Mouse (Mus musculus) forebrain, embryonic 15.5 days (tissue): ENCODE results near the gene Mymk. TPM values are rescaled to one million over a fixed set of nuclear protein-coding genes. Genes with fewer than 3 reads are reported as not detected.
A peak's percentile ranks its signal among the peaks of the same experiment; 100 is the strongest.

Experiments
- ATAC-seq: fragments of 200-750 bp; cut with Nextera tagmentation; replicated peaks from 2 replicates; pipeline ENCODE4 v1.8.0; 2017; ENCODE audit warnings: mild to moderate bottlenecking, moderate TSS enrichment, moderate library complexity
- H3K27ac ChIP-seq: fragments of 300-500 bp; sonication (generic); replicated peaks from 2 replicates; pipeline ENCODE4 v1.5.1; 2015; ENCODE audit warnings: mild to moderate bottlenecking, inconsistent platforms
- H3K27me3 ChIP-seq: fragments of 300-500 bp; sonication (generic); 2 replicates; pipeline ENCODE4 v1.6.1; 2015; ENCODE audit warnings: inconsistent platforms
- H3K36me3 ChIP-seq: fragments of 300-500 bp; sonication (generic); 2 replicates; pipeline ENCODE4 v1.6.1; 2015; ENCODE audit warnings: mild to moderate bottlenecking, inconsistent platforms
- H3K4me1 ChIP-seq: fragments of 300-500 bp; sonication (generic); 2 replicates; pipeline ENCODE4 v1.6.1; 2015; ENCODE audit warnings: inconsistent platforms
- H3K4me2 ChIP-seq: fragments of 300-500 bp; sonication (generic); replicated peaks from 2 replicates; pipeline ENCODE4 v1.6.1; 2015; ENCODE audit warnings: mild to moderate bottlenecking, inconsistent platforms
- H3K4me3 ChIP-seq: fragments of 300-500 bp; sonication (generic); 2 replicates; pipeline ENCODE4 v1.5.1; 2015; ENCODE audit warnings: mild to moderate bottlenecking, inconsistent platforms
- H3K9ac ChIP-seq: fragments of 300-500 bp; sonication (generic); replicated peaks from 2 replicates; pipeline ENCODE4 v1.6.1; 2015; ENCODE audit warnings: mild to moderate bottlenecking, inconsistent platforms
- H3K9me3 ChIP-seq: fragments of 300-500 bp; sonication (generic); 2 replicates; pipeline ENCODE4 v1.6.1; 2016; ENCODE audit warnings: inconsistent platforms
- WGBS: fragments of 180-500 bp; shearing (Covaris S2); methylation state at CpG from one replicate; pipeline ENCODE4 v1.1.7; 2015; ENCODE audit warnings: mixed read lengths; 5-methylcytosine and 5-hydroxymethylcytosine counted together
- polyA plus RNA-seq: library from polyadenylated mRNA; unstranded; fragments of >200 nt; fragmentation: Nextera tagmentation; extraction: Ambion mirVana; gene quantifications from 2 replicates; pipeline ENCODE4 v1.2.1, GENCODE M21; 2015

Gene Mymk
- polyA plus RNA-seq, 1 experiment from 2014 or later: 0.17 TPM

- H3K27ac ChIP-seq: no peak overlapping the region
- H3K9me3 ChIP-seq: no peaks in the 10 kb centered on the region
These were observed 5.8 kb upstream of the Mymk start for GRCm38 (mm10) chr2:27077655-27078244.

DNA sequence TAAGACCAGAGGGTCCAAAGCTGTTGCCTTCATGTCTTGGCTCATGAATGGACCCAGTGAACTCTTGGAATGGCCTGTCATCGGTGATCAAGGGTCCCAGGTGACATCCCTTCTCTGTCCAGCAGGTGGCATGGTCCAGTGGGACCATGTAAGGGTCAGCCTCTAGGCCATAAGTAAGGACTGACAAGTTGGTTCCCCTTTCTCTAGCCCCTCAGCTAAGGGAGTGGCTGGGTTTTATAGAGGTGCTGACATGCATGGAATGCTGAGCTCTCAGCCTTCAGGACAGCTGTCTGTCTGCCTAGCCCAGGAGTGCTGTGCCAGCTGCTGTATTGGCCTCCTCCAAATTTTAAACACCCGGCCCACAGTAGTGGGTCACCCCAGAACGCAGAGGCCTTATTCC, 3.5 kb upstream of the Mymk start:
- WGBS: 74% methylated on average over 3 of the region's 3 CpGs
- Histone ChIP-seq H3K4me3 (no peak overlapping the region), H3K36me3 (no peaks in the 10 kb centered on the region), H3K27me3 (no peaks in the 10 kb centered on the region), H3K9me3 (no peaks in the 10 kb centered on the region), H3K4me2 (no peak overlapping the region), H3K9ac (no peak overlapping the region), H3K4me1 (peaks cover 34% of the 10 kb centered on the region), H3K27ac (no peak overlapping the region)
- no peak for ATAC-seq

More at GRCm38 (mm10) chr2:27077655-27078244, 5.8 kb upstream of the Mymk start:
- Histone ChIP-seq H3K36me3 (no peaks in the 10 kb centered on the region), H3K4me3 (no peak overlapping the region), H3K4me1 (peaks cover 24% of the 10 kb centered on the region), H3K4me2 (no peak overlapping the region), H3K27me3 (no peaks in the 10 kb centered on the region), H3K9ac (no peak overlapping the region)
- no peak for ATAC-seq
- 57% methylated on average over 10 of the region's 10 CpGs for WGBS

GRCm38 (mm10) chr2:27074804-27075203, 2.8 kb upstream of the Mymk start:
- H3K27ac ChIP-seq: no peak overlapping the region
- ATAC-seq: no peak
- no peak overlapping the region for H3K4me3 ChIP-seq
- no peaks in the 10 kb centered on the region for H3K36me3 ChIP-seq
- no peaks in the 10 kb centered on the region for H3K9me3 ChIP-seq
- H3K4me2 ChIP-seq: no peak overlapping the region
- WGBS: 84% methylated on average over 4 of the region's 4 CpGs
- no peaks in the 10 kb centered on the region for H3K27me3 ChIP-seq
- no peak overlapping the region for H3K9ac ChIP-seq
- H3K4me1 ChIP-seq: peaks cover 30% of the 10 kb centered on the region

GRCm38 (mm10) chr2:27073407-27073806, 1.4 kb upstream of the Mymk start:
- no peak overlapping the region for H3K4me3 ChIP-seq

DNA sequence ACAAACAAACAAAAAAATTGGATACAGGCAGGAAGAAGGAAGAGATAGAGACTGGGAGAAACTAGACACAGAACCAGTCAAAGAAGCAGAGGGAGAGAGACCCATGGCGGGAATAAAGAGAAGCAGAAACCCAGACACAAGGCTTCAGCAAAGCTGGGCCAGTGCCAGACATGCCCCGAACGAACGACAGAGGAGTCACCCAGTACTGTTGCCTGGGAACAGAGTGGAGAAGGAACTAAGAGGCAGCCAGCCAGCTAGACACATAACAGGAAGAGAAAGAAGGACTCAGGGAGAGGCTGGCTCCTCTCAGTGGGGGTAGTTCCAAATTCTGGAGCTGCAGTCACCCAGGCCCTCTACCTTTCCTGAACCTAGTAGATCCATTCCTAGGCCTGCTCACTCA, 842 bp downstream of the Mymk start:
- Histone ChIP-seq H3K4me3 (no peak overlapping the region), H3K9ac (no peak overlapping the region), H3K27me3 (no peaks in the 10 kb centered on the region), H3K9me3 (no peaks in the 10 kb centered on the region), H3K4me1 (peaks cover 13% of the 10 kb centered on the region; the same call in 1 of the 2 replicates), H3K27ac (no peak overlapping the region), H3K4me2 (no peak overlapping the region), H3K36me3 (no peaks in the 10 kb centered on the region)
- peak; percentile 57 for ATAC-seq
- WGBS: 6% methylated on average over 4 of the region's 4 CpGs

More at GRCm38 (mm10) chr2:27073407-27073806, 1.4 kb upstream of the Mymk start:
- ATAC-seq: no peak
- Histone ChIP-seq H3K9ac (no peak overlapping the region), H3K36me3 (no peaks in the 10 kb centered on the region), H3K4me1 (peaks cover 16% of the 10 kb centered on the region; the same call in 1 of the 2 replicates), H3K27ac (no peak overlapping the region), H3K27me3 (no peaks in the 10 kb centered on the region), H3K4me2 (no peak overlapping the region), H3K9me3 (no peaks in the 10 kb centered on the region)
- 85% methylated on average over 4 of the region's 4 CpGs for WGBS

GRCm38 (mm10) chr2:27070247-27070813, 1.6 kb downstream of the Mymk start:
- Histone ChIP-seq H3K9ac (no peak overlapping the region), H3K9me3 (no peaks in the 10 kb centered on the region), H3K27me3 (no peaks in the 10 kb centered on the region), H3K27ac (no peak overlapping the region), H3K4me2 (no peak overlapping the region), H3K4me1 (peaks cover 13% of the 10 kb centered on the region; the same call in 1 of the 2 replicates), H3K4me3 (no peak overlapping the region), H3K36me3 (no peaks in the 10 kb centered on the region)
- ATAC-seq: no peak
- WGBS: 80% methylated on average over 2 of the region's 2 CpGs

GRCm38 (mm10) chr2:27069646-27070045, 2.3 kb downstream of the Mymk start:
- H3K4me1 ChIP-seq: peaks cover 13% of the 10 kb centered on the region; the same call in 1 of the 2 replicates
- H3K4me2 ChIP-seq: no peak overlapping the region
- no peak overlapping the region for H3K9ac ChIP-seq
- no peak overlapping the region for H3K4me3 ChIP-seq
- 60% methylated on average over 3 of the region's 3 CpGs for WGBS
- no peaks in the 10 kb centered on the region for H3K27me3 ChIP-seq
- ATAC-seq: no peak
- no peak overlapping the region for H3K27ac ChIP-seq
- H3K9me3 ChIP-seq: no peaks in the 10 kb centered on the region
- H3K36me3 ChIP-seq: no peaks in the 10 kb centered on the region

DNA sequence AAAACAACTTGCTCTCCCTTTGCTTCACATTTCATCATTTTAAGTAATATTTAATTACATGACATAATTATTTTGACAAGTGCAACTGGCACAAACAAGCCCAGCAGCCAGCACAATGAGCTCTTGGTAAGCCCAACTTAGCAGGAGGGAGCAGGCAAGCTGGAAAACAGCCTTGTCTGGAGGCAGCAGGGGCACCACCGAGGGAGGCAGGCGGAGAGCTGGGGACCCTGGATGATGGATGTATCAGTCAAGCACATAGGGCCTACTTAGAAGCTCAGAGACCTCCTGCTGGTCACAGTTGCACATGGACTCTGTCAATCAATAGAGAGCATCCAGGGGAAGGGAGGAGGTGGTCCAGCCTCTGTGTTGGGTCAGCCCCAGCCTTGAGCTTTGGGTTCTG, 4.0 kb downstream of the Mymk start:
- Histone ChIP-seq H3K9ac (no peak overlapping the region), H3K4me2 (no peak overlapping the region), H3K27ac (no peak overlapping the region), H3K36me3 (no peaks in the 10 kb centered on the region), H3K4me1 (peaks cover 13% of the 10 kb centered on the region; the same call in 1 of the 2 replicates), H3K9me3 (no peaks in the 10 kb centered on the region), H3K27me3 (no peaks in the 10 kb centered on the region), H3K4me3 (no peak overlapping the region)
- 53% methylated on average over 2 of the region's 2 CpGs for WGBS
- no peak for ATAC-seq

DNA sequence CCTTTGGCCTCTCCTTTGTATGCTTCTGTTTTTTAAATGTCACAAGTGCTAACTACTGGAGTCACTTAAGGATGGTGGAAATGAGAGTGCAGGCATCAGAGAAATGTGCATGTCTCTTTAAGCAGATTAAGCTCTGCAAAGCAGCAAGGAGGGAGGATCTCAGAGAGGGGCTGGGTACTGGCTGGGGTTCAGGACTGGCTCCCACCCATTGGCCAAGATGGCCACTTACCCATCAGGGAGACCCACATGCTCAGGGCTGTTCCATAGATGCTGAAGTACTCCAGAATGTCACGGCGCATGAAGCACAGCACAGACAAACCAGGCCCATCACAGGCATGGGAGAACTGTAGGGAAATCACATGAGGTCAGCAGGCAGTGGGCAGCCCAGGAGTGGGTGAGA, 4.9 kb downstream of the Mymk start:
- no peak overlapping the region for H3K27ac ChIP-seq
- H3K27me3 ChIP-seq: no peaks in the 10 kb centered on the region
- H3K4me1 ChIP-seq: peaks cover 13% of the 10 kb centered on the region; the same call in 1 of the 2 replicates
- 85% methylated on average over 2 of the region's 2 CpGs for WGBS
- no peak overlapping the region for H3K4me2 ChIP-seq
- no peak overlapping the region for H3K9ac ChIP-seq
- no peaks in the 10 kb centered on the region for H3K36me3 ChIP-seq
- H3K4me3 ChIP-seq: no peak overlapping the region
- no peaks in the 10 kb centered on the region for H3K9me3 ChIP-seq
- no peak for ATAC-seq

- no peak overlapping the region for H3K9ac ChIP-seq
- no peaks in the 10 kb centered on the region for H3K9me3 ChIP-seq
- no peak overlapping the region for H3K4me2 ChIP-seq
- H3K36me3 ChIP-seq: no peaks in the 10 kb centered on the region
- H3K4me1 ChIP-seq: peaks cover 3% of the 10 kb centered on the region; the same call in 1 of the 2 replicates
- H3K4me3 ChIP-seq: no peak overlapping the region
- no peak for ATAC-seq
- H3K27ac ChIP-seq: no peak overlapping the region
- WGBS: 80% methylated on average over 9 of the region's 9 CpGs
- H3K27me3 ChIP-seq: no peaks in the 10 kb centered on the region
These were observed 12.8 kb downstream of the Mymk start for GRCm38 (mm10) chr2:27059187-27059586.

DNA sequence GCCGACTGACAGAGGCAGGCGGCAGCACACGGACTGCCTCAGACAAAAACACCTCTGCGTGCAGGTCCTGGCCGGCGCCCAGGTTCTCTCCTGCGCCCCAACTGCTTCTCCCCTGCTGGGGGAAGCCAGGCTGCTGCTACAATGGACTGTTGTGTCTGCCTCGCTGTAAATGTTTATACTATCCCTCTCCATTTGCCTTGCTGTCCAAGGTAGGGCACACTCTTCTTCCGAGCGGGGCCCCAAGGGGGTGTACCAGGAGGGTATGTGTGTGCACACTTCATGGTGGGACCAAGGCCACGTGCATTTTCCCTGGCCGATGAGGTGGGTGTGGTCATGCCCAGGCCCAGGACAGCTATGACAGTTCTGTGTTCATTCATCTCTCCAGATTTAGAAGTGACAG, 13.2 kb downstream of the Mymk start:
- Histone ChIP-seq H3K4me2 (no peak overlapping the region), H3K9ac (no peak overlapping the region), H3K4me3 (no peak overlapping the region), H3K27ac (no peak overlapping the region), H3K9me3 (no peaks in the 10 kb centered on the region), H3K36me3 (no peaks in the 10 kb centered on the region), H3K27me3 (no peaks in the 10 kb centered on the region), H3K4me1 (peaks cover 3% of the 10 kb centered on the region; the same call in 1 of the 2 replicates)
- WGBS: 50% methylated on average over 12 of the region's 12 CpGs
- no peak for ATAC-seq

DNA sequence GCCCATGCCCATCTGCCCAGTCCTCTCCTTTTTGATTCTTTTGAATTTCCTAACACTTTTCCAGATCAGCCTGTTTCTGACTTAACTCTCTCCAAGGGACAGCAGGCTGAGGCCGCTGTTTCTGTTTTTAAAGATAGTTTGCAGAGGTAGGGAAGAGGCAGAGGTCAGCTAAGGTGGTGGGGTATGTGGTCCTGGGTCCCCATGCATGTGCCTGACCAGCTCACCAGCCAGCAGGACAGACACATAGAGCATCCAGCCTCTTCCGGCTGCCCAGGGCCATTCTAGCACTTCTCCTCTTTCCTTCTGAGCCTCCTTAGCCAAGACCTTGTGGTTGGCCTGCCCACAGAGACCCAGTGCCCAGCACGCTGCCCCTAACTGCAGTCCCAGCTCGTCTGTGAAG, 13.7 kb downstream of the Mymk start:
- Histone ChIP-seq H3K36me3 (no peaks in the 10 kb centered on the region), H3K4me3 (no peak overlapping the region), H3K27me3 (no peaks in the 10 kb centered on the region), H3K9ac (no peak overlapping the region), H3K9me3 (no peaks in the 10 kb centered on the region), H3K27ac (no peak overlapping the region), H3K4me2 (no peak overlapping the region), H3K4me1 (peaks cover 3% of the 10 kb centered on the region; the same call in 1 of the 2 replicates)
- 63% methylated on average over 4 of the region's 4 CpGs for WGBS
- ATAC-seq: no peak

DNA sequence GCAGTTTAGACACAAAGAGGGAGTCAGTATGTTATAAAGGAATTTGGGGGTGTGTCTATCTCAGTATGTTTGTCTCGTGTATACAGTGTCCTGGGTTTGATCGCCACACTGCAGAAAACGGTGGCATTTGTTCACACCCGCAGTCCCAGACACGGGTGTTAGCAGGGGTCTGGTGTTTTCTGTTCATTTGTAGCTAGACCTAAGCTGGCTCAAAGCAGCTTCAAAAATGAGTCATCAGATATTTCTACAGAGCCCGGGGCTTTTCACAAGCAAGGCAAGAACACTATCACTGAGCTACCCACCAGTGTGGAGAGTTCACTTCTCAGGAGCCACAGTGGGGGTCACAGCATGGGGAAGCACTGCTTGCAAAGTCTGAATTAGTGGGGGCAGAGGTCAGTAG, 22.6 kb downstream of the Mymk start:
- Histone ChIP-seq H3K36me3 (no peaks in the 10 kb centered on the region), H3K9ac (no peak overlapping the region), H3K27me3 (no peaks in the 10 kb centered on the region), H3K4me2 (no peak overlapping the region), H3K27ac (no peak overlapping the region), H3K9me3 (no peaks in the 10 kb centered on the region), H3K4me1 (no peaks in the 10 kb centered on the region), H3K4me3 (no peak overlapping the region)
- no peak for ATAC-seq
- WGBS: 38% methylated on average over 6 of the region's 6 CpGs
